Mouse (Mus musculus) kidney, postnatal 10 days (tissue): ENCODE measurements at regions not wholly inside any gene's neighbourhood (a gene's known extent, or its start where the extent isn't known, plus 50 kb on each side); places are given as distances from the start of the nearest gene placed in this dataset.

Source experiments
- DNase-seq: peaks from one replicate; pipeline ENCODE4 v3.0.0; 2021; ENCODE audit warnings: mixed read lengths

DNA sequence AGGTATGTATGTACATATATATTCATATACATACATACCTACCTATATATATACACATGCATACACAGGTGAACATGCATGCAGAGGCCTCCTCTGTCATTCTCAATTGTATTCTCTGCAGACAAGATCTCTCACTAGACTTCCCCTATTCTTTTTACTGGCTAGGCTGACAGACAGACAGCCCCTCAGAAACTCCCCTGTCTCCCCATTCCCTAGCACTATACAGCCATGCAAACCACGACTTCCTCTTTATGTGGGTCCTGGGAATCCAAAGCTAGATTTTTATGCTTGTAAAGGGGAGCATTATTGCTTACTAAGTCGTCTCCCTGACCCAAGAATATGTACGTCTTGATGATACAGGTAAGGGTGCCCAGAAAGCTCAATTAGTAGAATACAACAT is 86.9 kb downstream of the Fam124b start:
- no peak for DNase-seq

DNA sequence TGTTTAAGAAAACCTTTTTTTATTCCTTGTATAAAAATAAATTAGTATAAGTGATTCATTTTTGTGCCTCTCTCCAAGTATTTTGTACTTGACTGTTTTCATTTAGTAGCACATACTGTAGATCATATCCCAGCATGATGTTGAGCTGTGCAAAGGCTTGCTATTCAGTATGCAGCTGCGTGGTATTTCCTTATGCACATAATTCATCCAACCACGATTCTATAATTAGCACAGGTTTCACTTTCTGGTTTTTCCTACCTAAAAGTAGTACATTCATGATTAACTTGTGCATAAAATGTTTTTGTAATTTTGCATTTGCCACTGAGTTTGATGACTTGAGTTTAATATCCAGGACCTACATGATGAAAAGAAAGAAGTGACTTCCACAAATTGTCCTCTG is 94.3 kb downstream of the Fam124b start:
- no peak for DNase-seq

DNA sequence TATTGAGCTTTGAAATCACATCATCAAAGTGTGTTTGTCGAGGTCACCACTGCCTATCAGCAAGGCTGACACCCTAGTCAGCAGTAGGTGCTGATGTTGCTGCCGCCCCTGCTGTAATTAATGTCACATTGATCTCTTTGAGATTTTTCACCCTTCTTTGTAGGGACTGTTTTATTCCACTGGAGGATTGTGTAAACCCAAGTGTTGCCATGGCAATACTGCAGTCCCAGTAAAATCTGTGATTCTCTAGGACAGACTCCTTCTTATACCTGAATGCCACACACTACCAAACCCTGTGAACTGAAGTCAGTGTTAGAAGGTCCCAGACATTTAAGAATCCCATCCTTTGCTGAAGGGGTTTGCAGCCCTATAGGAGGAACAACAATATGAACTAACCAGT is 102.4 kb downstream of the Fam124b start:
- no peak for DNase-seq

DNA sequence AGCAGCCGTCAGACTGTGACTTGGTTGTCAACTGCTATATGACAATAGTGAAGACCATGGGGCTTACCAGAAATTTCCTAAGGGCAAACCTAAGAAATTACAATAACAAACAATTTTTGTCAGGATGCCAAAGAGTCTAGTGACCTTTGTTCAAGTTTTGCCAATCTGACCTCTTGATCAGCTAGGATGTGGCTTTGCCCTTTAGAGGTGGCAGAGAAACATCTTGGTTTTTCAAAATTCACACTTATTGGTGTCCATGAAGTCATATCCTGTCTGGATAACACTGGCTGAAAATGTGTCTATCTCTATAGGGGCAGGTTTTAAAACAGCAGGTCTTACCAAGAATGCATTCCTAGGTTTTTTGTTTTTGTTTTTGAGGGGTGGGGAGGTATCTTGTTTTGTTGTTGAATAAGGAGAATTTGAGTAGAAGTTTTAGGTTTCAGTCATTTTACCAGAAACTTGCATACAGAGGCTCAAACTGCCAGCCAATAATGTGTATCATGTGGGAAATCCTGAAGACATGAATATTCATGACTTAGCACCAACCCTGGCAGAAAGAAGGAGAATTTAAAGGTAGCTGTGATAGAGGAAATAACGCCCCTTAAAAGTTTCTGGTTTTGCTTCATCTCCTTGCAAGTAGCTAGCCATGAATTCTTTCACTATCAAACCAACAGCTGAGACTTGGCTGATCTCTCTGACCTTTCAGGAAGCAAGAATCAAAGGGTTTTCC is 110.4 kb downstream of the Fam124b start:
- DNase-seq: peak; percentile 19

DNA sequence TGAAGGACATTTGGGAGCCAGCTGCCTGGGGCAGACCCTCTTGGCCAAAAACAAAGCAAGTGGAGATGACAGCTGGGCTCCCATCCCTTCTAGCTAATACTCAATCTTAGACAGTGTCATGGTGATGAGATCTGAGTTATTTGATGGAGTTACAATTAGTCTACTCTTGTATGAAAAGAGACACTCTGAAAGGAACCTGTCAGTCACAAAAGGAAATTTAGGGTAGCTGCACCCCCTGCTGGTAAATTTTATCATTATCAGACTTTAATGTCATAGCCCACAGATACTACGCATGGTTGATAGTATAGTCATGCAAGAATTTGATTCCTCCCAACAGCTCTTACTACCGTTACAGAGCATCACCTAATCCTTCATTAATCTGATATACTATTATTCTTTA is 112.0 kb downstream of the Fam124b start:
- peak; percentile 46 for DNase-seq

DNA sequence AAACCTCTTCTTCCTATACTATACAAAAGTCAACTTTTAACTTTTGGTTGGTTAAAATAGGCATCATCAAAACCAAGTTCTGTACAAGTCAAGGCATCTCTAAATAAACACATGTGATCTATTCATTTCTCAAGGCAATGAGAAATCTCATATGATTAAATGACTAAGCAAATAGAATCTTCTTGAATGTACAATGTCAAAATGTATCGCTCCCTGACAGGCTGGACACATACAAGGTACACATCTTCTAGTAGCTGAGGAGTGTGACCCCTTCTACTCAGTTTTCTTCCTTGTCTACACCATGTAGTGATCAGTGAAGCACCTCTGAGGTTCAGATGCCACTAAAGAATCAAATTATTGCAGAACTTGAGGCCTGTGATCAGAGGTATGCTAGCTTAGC is 120.0 kb downstream of the Fam124b start:
- DNase-seq: no peak

DNA sequence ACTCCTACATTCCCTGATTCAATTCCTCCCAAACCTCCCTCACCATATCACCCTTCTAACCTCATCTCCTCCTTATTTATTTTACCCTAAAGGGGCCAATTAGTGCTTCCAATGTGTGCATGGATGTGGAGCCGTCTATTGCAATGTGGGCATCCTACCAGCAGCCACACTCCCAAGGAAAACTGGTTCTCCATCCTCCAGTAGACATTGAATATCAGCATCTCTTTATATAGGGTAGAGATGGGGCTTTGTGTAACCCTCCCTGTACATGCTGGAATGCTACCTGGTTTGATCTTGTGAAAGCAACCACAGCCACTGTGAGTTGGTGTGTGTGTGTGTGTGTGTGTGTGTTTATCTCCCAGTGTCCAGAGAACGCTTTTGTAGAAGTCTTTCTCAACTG is 126.5 kb downstream of the Fam124b start:
- DNase-seq: no peak

DNA sequence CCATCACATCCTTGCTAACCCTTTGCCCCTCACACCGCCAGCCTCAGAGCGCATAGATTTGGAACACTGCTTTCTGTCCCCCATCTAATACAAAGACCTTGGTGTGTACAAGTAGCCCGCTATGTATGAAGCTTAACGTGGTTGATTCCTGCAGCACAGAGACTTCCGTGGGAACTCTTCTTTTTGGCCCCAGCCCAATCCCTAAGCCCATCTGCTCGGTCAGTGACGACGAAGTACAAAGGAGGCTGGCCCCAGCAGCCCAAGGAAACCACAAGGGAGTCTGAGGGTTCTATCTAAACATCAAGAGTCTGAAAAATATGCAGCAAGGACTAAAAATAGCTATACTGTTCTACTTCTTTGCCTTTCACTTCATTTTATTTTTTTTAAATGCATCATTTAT is 126.9 kb downstream of the Fam124b start:
- peak; percentile 27 for DNase-seq

DNA sequence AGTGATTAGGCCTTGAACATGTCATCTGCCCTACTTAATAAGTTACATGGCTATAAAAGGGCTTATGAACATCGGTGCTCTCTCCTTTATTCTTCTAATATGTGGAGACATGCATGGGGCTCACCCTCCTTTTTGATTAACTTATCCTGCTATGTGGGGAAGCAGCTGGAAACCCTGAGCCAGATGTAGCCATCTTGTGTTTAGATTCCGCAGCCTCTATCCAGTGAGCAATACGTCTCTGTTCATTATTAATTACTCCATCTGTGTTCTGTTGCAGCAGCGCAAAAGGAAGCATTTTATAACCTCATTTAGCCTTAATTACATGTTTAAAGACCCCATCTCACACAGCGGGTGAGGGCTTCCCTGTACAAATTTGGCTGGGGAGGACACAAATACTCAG is 129.6 kb downstream of the Fam124b start:
- no peak for DNase-seq

DNA sequence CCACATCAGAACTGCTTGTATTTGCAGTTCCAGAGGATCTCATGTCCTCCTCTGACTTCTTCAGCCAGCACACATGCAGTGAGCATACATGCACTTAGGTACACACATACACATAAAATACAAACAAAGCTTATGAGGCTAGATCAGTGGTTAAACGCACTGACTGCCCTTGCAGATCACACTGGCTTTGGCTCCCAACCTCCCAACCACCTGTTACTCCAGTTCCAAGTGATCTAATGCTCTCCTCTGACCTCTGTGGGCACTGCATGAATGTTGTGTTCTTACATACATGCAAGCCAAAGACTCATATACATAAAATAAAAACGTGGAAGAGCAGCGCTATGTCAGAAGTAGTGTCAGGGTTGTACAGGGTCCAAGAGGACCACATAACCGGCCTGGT is 141.9 kb downstream of the Fam124b start:
- no peak for DNase-seq

DNA sequence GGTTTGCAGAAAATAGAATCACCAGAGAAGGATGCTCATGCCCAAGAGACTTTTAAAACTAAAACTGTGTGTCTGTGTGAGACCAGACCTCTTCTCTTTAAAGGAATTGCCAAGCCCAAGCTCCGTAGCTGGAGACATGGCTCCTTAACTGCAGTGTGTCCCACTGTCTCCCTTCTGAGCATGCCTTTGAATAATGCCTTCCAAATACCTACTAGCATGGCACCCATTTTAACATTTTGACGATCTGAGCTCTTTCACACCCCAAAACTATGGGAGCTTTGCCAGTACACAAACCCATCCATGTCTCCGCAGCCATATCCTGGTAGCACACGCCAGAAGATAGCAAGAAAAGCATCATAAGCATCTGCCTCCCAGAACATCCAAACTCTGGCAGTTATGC is 143.9 kb downstream of the Fam124b start:
- no peak for DNase-seq

DNA sequence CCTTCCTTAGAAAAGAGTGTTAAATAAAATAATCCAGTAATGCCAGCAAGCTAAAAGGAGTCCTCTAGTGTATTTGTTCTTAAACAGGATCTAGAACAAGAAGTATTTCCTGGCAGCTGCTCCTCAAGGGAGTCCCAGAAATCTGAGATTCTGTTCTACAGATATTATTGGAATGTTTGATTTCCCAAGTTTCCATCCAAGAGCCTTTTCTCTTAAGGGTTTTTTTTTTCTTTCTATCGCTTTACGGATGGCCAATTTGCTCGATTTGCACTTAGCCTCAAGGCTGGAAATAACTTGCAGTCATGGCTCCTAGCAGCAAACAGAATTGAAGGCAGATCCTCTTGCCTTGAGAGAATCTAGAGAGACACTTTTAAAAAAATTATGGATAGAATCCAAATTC is 144.3 kb downstream of the Fam124b start:
- DNase-seq: no peak

DNA sequence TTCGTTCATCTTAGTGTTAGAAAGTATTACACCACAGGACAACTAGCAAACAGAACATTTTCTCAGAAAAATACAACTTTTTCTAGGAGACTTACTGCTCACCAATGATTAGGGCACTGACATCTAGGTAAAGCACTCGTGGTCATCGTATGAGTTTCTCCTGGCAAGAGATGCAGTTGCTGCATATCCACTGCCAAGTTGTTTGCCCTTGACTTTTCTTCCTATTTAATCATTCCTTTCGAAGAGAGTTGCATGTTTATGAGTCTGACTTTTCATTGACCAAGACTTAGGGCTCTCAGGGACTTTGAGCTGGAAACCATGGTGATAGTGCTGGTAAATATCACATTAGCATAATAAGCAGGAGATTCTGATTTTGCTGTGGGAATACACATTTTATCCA is 149.1 kb downstream of the Fam124b start:
- no peak for DNase-seq

DNA sequence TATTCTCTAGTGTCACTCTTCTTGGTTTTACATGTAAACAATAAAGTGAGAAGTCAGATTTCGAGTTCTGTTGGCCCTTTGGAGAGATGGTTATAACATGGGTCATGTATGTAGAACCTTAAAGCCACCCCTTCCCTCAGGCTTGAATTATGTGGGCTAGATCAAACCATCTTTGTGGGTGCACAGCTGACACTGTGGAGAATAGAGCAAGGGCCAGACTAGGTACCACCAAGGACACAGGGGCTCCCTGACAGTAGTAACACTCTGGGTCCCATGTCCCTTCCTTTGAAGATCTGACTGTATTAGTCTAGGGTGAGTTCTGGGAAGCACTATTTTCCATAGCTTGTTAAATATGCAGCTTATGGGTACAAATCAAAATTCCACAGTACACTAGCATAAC is 156.2 kb downstream of the Fam124b start:
- no peak for DNase-seq

DNA sequence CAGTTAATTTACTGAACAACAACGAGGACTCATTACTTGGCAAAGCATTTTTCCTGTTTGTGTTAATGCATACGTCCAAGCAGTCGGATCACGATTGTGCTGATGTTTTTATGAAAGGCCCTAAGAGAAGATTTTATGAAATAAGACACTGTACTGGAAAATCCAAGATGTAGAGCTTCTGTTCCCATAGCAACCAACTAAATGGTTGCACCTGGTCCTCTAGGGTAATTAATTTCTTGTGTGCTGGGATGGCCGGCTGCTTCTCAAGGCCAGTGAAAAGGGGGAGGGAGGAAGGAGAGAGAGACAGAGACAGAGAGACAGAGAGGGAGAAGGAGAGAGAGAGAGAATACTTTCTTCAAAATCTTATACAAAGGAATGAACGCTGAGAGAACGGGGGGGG is 156.6 kb downstream of the Fam124b start:
- no peak for DNase-seq

DNA sequence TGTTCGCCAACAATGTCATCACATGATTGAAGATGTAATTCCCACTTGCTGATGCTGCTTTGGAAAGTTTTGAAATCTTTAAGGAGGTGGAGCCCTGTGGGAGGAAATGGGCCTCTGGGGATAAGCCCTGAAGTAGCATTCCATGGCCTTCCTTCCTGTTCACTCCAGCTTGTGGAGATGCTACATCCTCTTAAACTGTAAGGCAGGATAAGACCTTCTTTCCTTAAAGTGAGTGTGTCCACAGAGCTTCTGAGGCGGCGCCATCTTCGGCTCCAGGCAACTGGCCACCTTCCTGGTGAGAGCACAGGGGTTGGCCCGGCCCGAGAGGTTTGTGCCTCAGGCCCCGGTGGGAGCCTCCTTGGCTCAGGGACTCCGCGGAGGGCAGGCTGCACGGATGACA is 173.1 kb downstream of the Fam124b start:
- DNase-seq: no peak

DNA sequence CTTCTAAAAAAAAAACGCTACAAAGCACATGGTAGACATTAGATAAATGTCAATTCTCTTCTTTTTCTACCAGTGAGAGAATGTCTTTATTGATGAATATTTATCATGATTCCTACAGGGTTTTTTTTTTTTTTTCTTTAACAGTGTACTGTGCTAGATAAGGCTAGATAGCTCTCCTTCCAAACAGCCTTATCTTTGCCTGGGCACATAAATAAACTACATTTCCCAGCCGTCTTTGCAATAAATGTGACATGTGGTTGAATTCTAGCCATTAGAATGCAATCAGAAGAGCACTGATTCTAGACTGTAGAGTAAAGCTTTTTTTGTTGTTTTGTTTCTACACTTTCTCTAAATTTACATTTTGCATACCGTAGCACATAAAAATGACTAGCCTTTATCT is 177.9 kb downstream of the Fam124b start:
- no peak for DNase-seq

DNA sequence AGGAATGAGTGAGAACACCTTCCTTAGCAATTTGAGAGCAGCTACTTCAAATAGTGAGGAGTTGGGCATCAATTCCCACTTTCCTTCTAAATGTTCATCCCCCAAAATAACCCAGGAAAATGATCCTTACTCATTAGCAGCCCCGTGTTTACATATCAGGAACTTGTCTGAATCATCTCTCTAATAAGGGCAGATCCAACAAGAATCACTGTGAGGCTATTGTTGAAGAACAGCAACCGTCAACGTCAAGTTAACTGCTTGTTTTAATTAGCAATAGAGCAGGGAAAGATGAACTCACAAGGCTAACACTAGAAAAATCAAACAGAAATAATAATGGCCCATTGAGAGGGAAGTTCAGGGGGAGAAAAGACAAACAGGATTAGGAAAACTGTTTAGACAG is 178.4 kb downstream of the Fam124b start:
- no peak for DNase-seq

DNA sequence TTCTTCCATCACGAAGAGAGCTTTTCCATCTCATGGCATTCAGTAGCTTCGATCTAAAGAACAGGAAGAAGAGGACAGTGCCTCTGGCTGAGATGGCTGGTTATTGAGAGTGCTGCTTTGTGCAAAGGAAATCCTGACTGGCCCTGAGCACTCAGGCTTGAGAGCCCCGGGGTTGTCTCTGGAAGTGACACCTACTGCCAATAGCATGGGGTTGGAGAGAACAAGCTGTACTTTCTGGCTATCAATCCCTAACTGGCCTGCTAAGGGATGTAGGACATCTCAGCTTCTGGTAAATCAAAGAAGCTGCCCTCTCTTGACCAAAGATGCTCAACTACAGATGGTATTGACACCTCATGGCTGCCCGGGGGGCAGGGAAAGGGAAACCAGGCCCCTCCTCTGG is 178.2 kb upstream of the Serpine2 start:
- DNase-seq: no peak

DNA sequence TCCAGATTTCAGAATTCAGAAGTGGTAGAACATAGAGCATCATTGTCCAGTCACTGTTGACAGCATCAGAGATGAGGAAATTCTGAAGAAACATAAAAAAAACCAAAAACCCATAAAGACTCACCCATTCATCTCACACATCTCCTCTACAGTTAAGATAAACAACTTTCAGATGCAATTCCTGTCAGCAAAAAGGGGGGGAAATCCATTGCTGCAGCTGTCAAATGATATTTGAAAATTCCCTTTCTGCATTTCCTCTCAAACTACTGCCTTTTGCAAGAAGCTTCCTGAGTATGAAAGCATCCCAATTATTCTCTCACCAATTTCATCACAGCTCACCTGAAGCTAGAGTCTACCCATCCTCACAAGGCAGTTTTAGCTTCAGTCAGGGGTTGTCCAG is 177.1 kb upstream of the Serpine2 start:
- no peak for DNase-seq

DNA sequence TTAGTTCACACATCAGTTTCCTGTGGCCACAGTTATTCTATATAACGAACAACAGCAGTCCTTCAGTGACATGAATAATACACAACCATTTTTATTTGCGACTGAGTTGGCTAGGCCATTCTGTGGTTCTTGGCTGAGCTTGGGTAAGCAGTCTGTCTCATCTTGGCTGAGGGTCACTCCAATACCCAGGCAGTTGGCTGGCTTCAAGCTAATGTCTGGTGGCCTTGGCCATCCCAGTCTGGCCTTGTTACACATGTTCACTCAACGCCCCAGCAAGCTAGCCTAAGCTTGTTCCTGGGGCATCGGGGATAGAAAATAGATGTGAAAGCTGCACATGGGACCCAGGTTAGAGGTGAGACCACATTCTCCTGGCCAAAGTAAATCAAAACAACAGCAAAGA is 175.5 kb upstream of the Serpine2 start:
- no peak for DNase-seq

DNA sequence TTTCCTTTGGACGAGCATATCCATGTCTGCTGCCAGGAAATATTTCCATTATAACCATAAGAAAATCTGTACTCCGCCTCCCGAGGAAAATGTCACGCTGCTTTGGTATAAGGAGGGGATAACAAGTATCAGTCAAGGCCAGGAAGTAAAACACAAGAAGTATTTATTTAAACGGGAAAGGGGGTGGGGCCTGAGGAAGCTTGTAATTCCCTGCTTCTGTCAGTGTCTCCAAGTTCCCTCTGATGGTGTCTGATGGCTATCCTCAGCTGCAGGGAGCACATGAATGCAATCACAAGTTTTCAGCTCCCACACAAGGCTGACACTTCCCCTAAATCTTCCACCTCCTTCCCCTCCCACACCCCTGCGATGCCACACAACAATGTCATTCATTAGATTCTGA is 172.5 kb upstream of the Serpine2 start:
- DNase-seq: peak; percentile 27

DNA sequence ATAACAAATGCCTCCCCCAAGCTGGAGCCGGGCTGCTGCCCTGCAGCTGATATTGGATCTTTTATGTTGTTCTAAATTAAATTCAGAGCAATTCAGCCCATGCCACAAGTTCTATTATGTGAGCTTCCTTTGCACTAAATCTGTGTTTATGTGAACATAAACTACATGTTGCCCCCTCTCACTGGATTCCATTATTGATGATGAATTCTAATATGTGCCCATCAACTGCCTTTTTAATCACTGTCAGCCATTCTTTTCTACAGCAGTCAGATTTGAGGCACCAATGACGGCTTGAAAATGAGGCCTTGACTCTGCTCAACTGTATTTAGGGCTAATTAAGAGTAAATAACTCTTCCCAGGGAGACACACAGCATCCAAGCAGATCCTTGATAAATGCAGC is 172.1 kb upstream of the Serpine2 start:
- no peak for DNase-seq

DNA sequence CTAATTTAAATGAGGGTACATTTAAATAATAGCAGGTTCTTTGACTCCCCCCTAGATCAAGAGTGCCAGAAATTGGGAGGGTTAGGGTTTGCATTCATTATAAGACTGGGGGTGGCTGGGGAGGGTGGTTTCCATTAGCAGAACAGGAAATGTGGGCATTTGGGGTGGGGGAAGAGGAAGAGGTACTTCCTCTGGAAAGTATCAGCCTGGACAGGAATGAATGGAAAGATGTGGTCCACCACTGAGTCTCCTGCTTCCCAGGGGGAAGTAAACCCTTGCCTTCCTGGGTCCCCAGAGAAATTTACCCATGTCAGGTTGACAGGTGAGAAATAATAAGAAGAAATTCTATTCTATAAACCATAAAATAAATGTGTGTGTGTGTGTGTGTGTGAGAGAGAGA is 171.5 kb upstream of the Serpine2 start:
- DNase-seq: no peak

DNA sequence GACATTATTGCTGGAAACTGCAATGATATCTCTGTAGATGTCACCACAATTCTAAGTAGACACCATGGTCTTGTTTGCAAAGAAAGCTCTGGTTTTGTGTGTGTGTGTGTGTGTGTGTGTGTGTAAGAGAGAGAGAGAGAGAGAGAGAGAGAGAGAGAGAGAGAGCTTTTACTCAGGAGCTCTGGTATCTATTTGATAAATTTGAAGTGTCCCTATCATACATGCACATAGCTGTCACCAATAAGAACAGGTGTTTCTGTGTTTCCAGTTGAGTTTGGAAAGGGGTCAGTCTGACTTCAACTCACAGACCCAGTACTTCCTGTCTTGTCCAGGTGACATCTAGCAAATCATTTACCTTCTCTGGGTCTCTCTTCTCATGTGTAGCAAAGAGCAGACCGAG is 169.7 kb upstream of the Serpine2 start:
- DNase-seq: no peak

DNA sequence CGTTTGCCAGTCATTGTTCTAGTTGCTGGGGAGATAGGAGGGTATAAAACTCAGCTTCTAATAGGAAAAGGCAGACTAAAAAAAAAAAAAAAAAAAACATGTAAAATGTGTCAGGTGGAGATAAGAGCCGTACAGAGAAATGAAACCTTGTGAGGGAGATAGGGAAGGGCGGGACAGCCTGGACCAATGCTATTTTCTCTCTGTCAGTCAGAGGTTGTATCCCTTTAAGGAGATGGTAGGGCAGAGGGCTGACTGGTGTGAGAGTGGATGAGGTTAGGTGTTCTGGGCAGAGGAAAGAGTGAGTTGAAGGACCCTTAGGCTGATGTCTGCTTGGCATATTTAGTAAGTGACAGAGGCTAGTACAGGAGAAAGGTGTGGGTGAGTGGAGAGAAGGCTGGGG is 169.2 kb upstream of the Serpine2 start:
- DNase-seq: no peak
